Mouse (Mus musculus): Measurements from ENCODE around the gene Rph3al.

Rph3al gene

GRCm38 (mm10) chr11:75813085-75813484, 125.1 kb downstream of the Rph3al start:
- DNase-seq (ENCODE audit: low spot score in 2 of 2), result no peak

GRCm38 (mm10) chr11:75811900-75812299, 126.3 kb downstream of the Rph3al start:
- DNase-seq (ENCODE audit: low spot score in 2 of 2), result no peak

- no peak for DNase-seq (ENCODE audit: low spot score in 2 of 2)
Observed at GRCm38 (mm10) chr11:75810526-75810925, 127.7 kb downstream of the Rph3al start.

DNA sequence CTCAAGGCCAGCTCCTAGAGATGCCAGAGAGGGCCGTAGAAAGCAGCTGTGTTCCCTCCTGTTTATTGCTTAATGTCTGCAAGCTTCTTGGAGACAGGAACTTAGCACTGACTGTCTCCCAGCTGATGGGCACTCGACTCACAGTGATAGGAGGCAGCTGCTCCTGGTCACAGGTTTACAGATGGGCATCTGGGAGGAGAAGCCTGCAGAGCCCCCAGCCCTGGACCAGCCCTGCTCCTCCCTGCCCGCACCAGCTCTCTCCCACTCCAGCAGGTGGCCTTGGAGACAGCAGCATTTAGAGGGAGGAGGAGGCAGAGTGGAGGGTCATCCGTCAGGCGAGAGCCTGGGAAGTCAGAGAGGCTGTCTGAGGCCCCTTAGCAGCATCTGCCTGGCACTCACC, 130.7 kb downstream of the Rph3al start:
- no peak for DNase-seq (ENCODE audit: low spot score in 2 of 2)

GRCm38 (mm10) chr11:75801771-75802550, 136.3 kb downstream of the Rph3al start:
- DNase-seq (ENCODE audit: low spot score in 2 of 2), result no peak

DNA sequence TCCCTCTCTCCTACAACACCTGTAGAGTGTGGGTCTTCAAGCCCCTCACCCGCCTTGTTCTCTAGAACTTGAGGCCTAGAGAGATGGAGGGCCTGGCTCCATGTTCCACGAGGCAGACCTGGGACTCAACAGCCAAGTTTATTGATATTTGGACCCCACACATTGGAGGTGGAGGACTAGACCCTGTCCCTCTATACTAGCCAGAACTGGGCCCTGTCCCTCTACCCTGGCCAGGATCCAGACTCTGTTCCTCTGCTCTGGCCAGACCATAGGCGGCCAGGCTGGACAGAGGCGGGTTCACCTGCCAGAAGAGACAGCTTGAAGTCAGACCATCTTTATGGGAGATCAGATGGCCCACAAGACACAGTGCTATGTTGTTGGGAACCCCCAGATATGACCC, 136.9 kb downstream of the Rph3al start:
- no peak for DNase-seq (ENCODE audit: low spot score in 2 of 2)

DNA sequence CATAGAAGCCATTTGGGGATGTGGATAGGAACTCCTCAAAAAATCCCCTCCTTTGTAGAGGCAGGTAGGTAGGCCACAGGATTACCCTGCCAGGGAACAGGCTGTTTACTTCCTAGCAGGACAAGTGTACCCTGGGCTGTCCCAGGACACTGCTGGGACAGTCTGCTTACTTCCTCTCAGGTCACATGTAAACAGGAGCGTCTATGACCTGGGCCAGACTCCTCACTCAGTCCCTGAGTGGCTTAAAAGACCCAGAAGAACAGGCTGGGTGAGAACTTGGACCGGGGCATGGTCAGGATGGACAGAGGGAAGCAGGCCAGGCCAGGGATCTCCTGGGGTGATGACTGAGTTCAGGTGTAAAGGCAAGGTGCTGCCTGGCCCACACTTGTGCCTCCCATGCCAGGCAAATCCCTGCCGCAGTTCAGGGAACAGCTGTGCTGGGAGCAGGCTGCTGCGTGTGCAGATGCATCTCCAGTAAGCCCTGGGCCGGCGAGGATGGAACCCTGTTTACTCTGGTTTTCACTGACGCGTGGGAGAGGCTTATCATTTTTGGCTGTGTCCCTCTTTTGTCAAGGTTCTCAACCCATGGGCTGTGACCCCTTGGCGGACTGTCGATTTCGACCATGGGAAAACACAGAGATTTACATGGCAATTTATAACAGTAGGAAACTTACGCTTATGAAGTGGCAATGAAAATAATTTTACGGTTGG, 141.5 kb downstream of the Rph3al start:
- DNase-seq (ENCODE audit: low spot score in 2 of 2), result no peak

DNA sequence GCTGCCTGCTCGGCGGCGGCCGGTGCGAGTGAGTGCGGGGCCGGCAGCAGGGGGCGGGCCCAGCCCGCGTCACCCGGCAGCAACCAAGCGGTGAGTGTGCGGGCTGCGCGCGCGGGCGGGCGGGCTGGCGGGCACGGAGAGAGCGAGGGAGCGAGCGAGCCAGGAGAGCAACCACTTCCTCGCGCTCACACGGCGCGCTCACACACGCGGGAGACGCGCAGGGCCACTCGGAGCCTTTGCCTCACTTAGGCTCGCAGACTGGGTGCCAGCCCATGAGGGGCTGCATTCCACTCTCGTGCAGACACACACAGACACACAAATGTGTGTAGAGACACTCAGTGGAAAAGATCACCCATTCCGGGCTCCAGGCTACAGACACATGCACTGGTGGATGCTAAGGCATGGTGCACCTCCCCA, 142.2 kb downstream of the Rph3al start, which contains the start of gene Doc2b:
Gene Doc2b, minus strand, starts transcription at position 21 of the 417 bp plus-strand sequence.
- DNase-seq (ENCODE audit: low spot score in 2 of 2), result no peak

GRCm38 (mm10) chr11:75795321-75795636, 142.9 kb downstream of the Rph3al start:
- no peak for DNase-seq (ENCODE audit: low spot score in 2 of 2)

DNA sequence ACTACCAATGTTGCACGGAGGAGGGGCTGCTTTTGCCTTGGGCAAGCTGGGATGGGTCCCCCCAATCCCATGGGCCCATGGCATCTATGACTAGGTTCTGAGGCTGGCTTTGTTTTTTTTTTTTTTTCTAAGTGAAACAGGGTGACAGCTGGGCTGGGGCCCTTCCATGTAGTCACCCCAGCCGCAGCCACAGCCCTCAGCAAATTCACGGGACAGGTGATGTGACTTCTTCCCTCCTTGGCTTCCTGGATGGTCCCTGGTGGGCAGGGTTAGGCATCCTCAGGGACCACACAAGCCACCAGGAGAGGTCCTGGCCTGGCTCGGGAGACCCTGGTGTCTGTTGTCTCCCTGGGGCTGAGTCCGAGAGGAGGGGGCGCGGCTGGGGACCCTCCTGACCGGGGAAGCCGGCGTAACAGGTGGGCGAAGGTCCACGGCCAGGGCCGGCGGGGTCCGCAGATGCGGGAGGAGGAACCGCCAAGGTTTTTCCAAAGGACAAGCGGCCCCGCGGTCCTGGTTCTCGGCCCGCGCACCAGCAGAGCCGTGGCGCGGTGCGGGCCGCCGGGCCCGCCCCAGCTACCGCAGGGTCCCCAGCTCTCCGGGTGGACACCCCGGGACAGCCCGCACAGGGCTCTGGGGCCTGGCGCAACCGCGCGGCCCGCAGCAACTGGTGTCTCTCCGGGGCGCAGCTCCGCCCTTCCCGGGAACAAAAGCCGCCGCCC, 143.5 kb downstream of the Rph3al start:
- DNase-seq (ENCODE audit: low spot score in 2 of 2), result no peak

- DNase-seq (ENCODE audit: low spot score in 2 of 2), result no peak
Observed at GRCm38 (mm10) chr11:75793351-75793750, 144.9 kb downstream of the Rph3al start.

DNA sequence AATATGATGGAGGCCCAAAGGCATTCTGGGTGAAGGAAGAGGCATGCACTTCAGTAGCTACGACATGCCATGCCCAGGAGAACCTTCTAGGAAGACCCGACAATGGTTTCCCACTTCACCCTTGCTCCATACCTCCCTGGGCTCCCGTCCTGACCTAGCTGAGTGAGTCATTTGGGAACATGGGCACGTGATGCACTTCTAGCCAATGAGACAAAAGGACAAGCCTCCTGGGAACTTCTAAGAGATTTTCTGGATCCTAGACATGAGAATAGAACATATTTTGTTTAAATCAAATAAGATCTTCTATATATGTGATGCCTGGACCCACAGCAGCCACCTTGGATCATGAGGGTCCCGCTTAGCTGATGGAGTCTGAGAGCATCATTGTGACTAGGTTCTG, 145.7 kb downstream of the Rph3al start:
- DNase-seq (ENCODE audit: low spot score in 2 of 2), result no peak

DNA sequence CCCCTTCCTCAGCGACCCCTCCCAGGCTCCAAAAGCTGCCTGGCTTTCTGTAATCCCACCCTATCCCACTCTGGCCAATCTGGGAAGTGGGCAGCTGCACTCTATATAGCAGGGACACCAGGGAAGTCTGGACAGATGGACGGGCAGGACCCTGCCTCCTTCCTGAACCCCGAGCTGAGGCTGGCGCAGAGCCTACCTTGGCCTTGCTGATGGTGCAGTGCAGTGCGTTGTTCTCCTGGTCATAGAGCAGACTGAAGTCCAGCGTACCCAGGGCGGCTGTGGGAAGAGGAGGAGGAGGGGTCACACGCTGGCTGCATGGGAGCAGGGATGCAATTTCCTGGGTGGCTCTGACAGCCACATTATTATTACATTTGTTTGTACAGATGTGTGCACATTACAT, 152.3 kb downstream of the Rph3al start:
- DNase-seq (ENCODE audit: low spot score in 2 of 2), result no peak

DNA sequence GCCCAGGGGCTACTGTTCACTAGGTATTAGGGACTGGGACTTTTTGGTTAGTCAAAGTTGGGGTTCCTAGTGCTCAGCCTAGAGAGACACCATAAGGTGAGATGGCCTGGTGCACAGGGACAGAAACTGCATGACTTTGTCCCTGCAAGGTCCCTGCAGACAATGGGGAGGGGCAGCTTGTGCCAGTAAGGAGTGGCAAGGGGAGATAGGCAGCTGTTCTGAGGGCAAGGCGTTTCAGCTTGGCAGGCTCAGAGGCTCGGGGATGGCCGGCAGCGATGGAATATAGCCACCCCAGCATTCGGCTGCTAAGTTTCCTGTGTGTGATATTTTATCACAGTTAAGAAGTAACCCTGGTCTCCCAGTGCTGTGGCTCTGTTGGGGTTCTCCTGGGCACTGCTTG, 154.4 kb downstream of the Rph3al start:
- DNase-seq (ENCODE audit: low spot score in 2 of 2), result no peak

- DNase-seq (ENCODE audit: low spot score in 2 of 2), result peak; percentile 16 to 52
Observed at GRCm38 (mm10) chr11:75781919-75782318, 156.3 kb downstream of the Rph3al start.
